Mouse (Mus musculus) intestine, embryonic 16.5 days (tissue): ENCODE measurements around the gene Prrg3. TPM values are rescaled to one million over a fixed set of nuclear protein-coding genes. Genes with fewer than 3 reads are reported as not detected.
"Not testable (repeated sequence)": the region's sequence is repeated elsewhere in the genome, so short reads cannot be mapped to it uniquely, and the experiment has no call there.

ENCODE experiments used
- ATAC-seq: fragments of 200-750 bp; cut with Nextera tagmentation; 2 replicates; pipeline ENCODE4 v1.8.0; 2017; ENCODE audit warnings: moderate TSS enrichment, moderate library complexity
- H3K27ac ChIP-seq: fragments of 300-500 bp; sonication (generic); 2 replicates; pipeline ENCODE4 v1.5.1; 2014; ENCODE audit warnings: mild to moderate bottlenecking, low read length
- H3K27me3 ChIP-seq: fragments of 300-500 bp; sonication (generic); replicated peaks from 2 replicates; pipeline ENCODE4 v1.6.1; 2014; ENCODE audit warnings: low read length, control low read depth, mixed read lengths; ENCODE audit not compliant: control insufficient read depth, insufficient read depth
- H3K36me3 ChIP-seq: fragments of 300-500 bp; sonication (generic); 2 replicates; pipeline ENCODE4 v1.6.1; 2014; ENCODE audit warnings: low read length, control low read depth; ENCODE audit not compliant: control insufficient read depth, insufficient read depth
- H3K4me1 ChIP-seq: fragments of 300-500 bp; sonication (generic); 2 replicates; pipeline ENCODE4 v1.6.1; 2014; ENCODE audit warnings: low read length, control low read depth, mixed read lengths; ENCODE audit not compliant: control insufficient read depth, insufficient read depth
- H3K4me2 ChIP-seq: fragments of 300-500 bp; sonication (generic); 2 replicates; pipeline ENCODE4 v1.6.1; 2014; ENCODE audit warnings: low read depth, low read length, control low read depth
- H3K4me3 ChIP-seq: fragments of 300-500 bp; sonication (generic); 2 replicates; pipeline ENCODE4 v1.5.1; 2014; ENCODE audit warnings: mild to moderate bottlenecking, low read length
- H3K9ac ChIP-seq: fragments of 300-500 bp; sonication (generic); 2 replicates; pipeline ENCODE4 v1.6.1; 2014; ENCODE audit warnings: low read depth, low read length
- H3K9me3 ChIP-seq: fragments of 300-500 bp; sonication (generic); 2 replicates; pipeline ENCODE4 v1.6.1; 2016; ENCODE audit warnings: low read length, control low read depth; ENCODE audit not compliant: control insufficient read depth
- WGBS: fragments of 180-500 bp; shearing (Covaris S2); extraction: QIAGEN DNeasy Blood & Tissue Kit; methylation state at CpG from one replicate; pipeline ENCODE4 v1.1.7; 2014; 5-methylcytosine and 5-hydroxymethylcytosine counted together
- polyA plus RNA-seq: library from polyadenylated mRNA; unstranded; fragments of >200 nt; fragmentation: Nextera tagmentation; extraction: Ambion mirVana; gene quantifications from 2 replicates; pipeline ENCODE4 v1.2.1, GENCODE M21; 2015

The Prrg3 gene
- polyA plus RNA-seq = 5.9 and 6.5 TPM in 2 replicates

DNA sequence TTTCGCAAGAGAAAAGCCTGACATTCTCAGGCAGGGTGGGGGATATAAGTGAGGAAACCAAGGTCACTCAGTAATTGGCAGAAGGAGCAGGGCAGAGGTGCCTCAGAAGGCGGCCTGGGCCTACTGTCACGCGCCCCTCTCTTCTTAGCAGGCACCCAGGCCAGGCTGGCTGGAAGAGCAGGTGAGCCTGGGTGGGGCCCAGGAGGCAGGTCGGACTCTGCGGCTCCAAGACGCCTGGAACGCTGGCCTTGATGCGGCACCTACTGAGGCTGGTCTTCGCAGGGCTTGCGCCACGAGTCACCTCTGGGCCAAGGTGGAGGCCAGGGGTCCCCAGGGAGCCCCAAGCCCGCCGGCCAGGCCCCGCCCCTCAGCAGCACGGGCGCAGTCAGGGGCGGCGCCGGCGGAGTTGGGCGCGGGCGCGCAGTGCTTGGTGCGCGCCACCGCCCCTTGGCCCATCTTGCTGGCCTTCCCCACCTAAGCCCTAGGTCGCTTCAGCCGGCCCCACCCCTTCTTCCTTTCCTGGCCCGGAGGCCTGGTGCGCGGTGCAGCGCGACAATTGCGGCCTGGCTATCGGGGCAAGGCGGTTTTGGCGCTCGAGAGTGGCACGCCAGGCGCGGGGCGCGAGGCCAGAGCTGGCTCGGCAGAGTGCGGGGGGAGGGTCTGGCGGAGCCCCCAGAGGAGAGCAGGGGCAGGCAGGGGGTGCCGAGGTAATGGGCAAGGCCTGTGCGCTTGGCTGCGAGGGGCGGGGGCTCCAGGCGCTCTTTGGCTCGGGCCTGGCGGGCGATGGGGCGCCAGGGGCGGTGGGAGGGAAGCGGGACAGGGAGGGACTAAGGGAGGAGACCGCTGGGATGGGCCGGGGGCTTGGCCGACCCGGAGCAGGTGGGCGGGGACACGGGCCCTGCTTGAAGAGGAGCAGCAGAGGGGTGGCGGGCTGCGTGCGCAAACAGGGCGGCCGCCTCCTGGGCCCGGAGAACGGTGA, at the start of gene Prrg3:
TSS of gene Prrg3 (plus strand) at position 552 of the 979 bp plus-strand sequence.
- Histone ChIP-seq H3K9ac (peak within 1 kb of the TSS; percentile 75), H3K9me3 (no peaks in the 10 kb centered on the region), H3K4me3 (peak within 1 kb of the TSS; percentile 55), H3K4me1 (0 out of 2 replicates have a peak, but pooled peaks cover 3% of the 10 kb centered on the region), H3K36me3 (no peaks in the 10 kb centered on the region), H3K27ac (no peak within 1 kb of the TSS), H3K4me2 (peak within 1 kb of the TSS; percentile 79), H3K27me3 (0 out of 2 replicates have a peak, but pooled peaks cover 2% of the 10 kb centered on the region)
- 20% methylated on average over 44 of the region's 72 CpGs for WGBS
- peak; percentile 91 for ATAC-seq

- Histone ChIP-seq H3K27ac (no peak overlapping the region), H3K4me1 (no peaks in the 10 kb centered on the region), H3K36me3 (no peaks in the 10 kb centered on the region), H3K9me3 (no peaks in the 10 kb centered on the region), H3K4me3 (no peak overlapping the region), H3K27me3 (no peaks in the 10 kb centered on the region), H3K4me2 (no peak overlapping the region), H3K9ac (no peak overlapping the region)
- no peak for ATAC-seq
- 20% methylated on average over 3 of the region's 3 CpGs for WGBS
Observed at GRCm38 (mm10) chrX:71946631-71947030, 15.8 kb upstream of the Prrg3 start.

- H3K27me3 ChIP-seq = 0 out of 2 replicates have a peak, but pooled peaks cover 2% of the 10 kb centered on the region
- no peak overlapping the region for H3K4me3 ChIP-seq
- no peak overlapping the region for H3K9ac ChIP-seq
- H3K4me1 ChIP-seq = 0 out of 2 replicates have a peak, but pooled peaks cover under 1% of the 10 kb centered on the region
- no peaks in the 10 kb centered on the region for H3K36me3 ChIP-seq
- H3K9me3 ChIP-seq = no peaks in the 10 kb centered on the region
- H3K4me2 ChIP-seq = no peak overlapping the region
- no peak for ATAC-seq
- no peak overlapping the region for H3K27ac ChIP-seq
Observed at GRCm38 (mm10) chrX:71958366-71958765, 4.1 kb upstream of the Prrg3 start.

- Histone ChIP-seq H3K4me1 (0 out of 2 replicates have a peak, but pooled peaks cover 3% of the 10 kb centered on the region), H3K27ac (no peak overlapping the region), H3K9me3 (no peaks in the 10 kb centered on the region), H3K4me2 (peak overlapping the region; percentile 79), H3K9ac (peak overlapping the region; percentile 75; the same call in 1 of the 2 replicates), H3K4me3 (peak overlapping the region; percentile 55), H3K27me3 (0 out of 2 replicates have a peak, but pooled peaks cover 2% of the 10 kb centered on the region), H3K36me3 (no peaks in the 10 kb centered on the region)
- 34% methylated on average over 9 of the region's 9 CpGs for WGBS
- ATAC-seq = no peak
Observed at GRCm38 (mm10) chrX:71963275-71963912, 970 bp downstream of the Prrg3 start.

GRCm38 (mm10) chrX:71968216-71968615, 5.8 kb downstream of the Prrg3 start:
- Histone ChIP-seq H3K4me2 (no peak overlapping the region), H3K27ac (no peak overlapping the region), H3K36me3 (no peaks in the 10 kb centered on the region), H3K9ac (no peak overlapping the region), H3K4me1 (0 out of 2 replicates have a peak, but pooled peaks cover 3% of the 10 kb centered on the region), H3K4me3 (no peak overlapping the region), H3K27me3 (no peaks in the 10 kb centered on the region), H3K9me3 (no peaks in the 10 kb centered on the region)
- WGBS = 43% methylated on average over 1 of the region's 1 CpGs
- no peak for ATAC-seq

- Histone ChIP-seq H3K4me1 (no peaks in the 10 kb centered on the region), H3K9ac (no peak overlapping the region), H3K4me2 (no peak overlapping the region), H3K9me3 (no peaks in the 10 kb centered on the region), H3K27me3 (no peaks in the 10 kb centered on the region), H3K4me3 (no peak overlapping the region), H3K36me3 (no peaks in the 10 kb centered on the region), H3K27ac (no peak overlapping the region)
- WGBS = 79% methylated on average over 6 of the region's 6 CpGs
- ATAC-seq = no peak
Observed at GRCm38 (mm10) chrX:71968816-71969215, 6.4 kb downstream of the Prrg3 start.

DNA sequence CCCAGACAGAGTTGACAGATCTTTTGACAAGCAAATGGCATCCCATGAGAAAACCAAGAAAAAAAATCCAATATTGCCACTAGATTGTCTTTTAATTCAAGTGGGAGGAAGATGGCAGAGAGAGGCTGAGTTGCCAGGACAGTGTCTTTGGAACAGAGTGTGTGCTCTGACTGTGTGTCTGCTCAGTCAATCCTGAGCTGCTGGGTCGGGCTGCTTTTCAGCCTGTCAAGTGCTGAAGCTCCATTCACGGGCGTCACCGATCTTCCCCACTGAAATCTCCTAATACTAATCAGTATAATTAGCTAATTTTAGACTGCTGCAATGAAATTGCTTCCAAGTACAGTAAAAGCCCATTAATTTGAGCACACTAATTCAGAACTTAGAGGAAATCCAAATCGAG, 8.9 kb downstream of the Prrg3 start:
- no peaks in the 10 kb centered on the region for H3K27me3 ChIP-seq
- H3K36me3 ChIP-seq = no peaks in the 10 kb centered on the region
- WGBS = 65% methylated on average over 5 of the region's 5 CpGs
- no peak overlapping the region for H3K4me2 ChIP-seq
- H3K9me3 ChIP-seq = no peaks in the 10 kb centered on the region
- ATAC-seq = no peak
- H3K4me1 ChIP-seq = no peaks in the 10 kb centered on the region
- H3K9ac ChIP-seq = no peak overlapping the region
- no peak overlapping the region for H3K27ac ChIP-seq
- H3K4me3 ChIP-seq = no peak overlapping the region

GRCm38 (mm10) chrX:71972686-71973085, 10.3 kb downstream of the Prrg3 start, which contains the start of gene Fate1:
Gene Fate1 (plus strand): TSS chrX:71972986.
- Histone ChIP-seq H3K36me3 (no peaks in the 10 kb centered on the region), H3K4me1 (no peaks in the 10 kb centered on the region), H3K4me2 (no peak within 1 kb of the TSS), H3K9ac (no peak within 1 kb of the TSS), H3K9me3 (no peaks in the 10 kb centered on the region), H3K27ac (no peak within 1 kb of the TSS), H3K27me3 (no peaks in the 10 kb centered on the region), H3K4me3 (no peak within 1 kb of the TSS)
- WGBS = 67% methylated on average over 2 of the region's 2 CpGs
- no peak for ATAC-seq

- not testable (repeated sequence) for H3K36me3 ChIP-seq, H3K4me2 ChIP-seq, H3K4me3 ChIP-seq, ATAC-seq, H3K9me3 ChIP-seq, H3K27ac ChIP-seq, H3K4me1 ChIP-seq, H3K27me3 ChIP-seq, H3K9ac ChIP-seq
Observed at GRCm38 (mm10) chrX:71977681-71978080, 15.3 kb downstream of the Prrg3 start.
